Mouse (Mus musculus): ENCODE measurements around the gene Olfr323.

The Olfr323 gene

DNA sequence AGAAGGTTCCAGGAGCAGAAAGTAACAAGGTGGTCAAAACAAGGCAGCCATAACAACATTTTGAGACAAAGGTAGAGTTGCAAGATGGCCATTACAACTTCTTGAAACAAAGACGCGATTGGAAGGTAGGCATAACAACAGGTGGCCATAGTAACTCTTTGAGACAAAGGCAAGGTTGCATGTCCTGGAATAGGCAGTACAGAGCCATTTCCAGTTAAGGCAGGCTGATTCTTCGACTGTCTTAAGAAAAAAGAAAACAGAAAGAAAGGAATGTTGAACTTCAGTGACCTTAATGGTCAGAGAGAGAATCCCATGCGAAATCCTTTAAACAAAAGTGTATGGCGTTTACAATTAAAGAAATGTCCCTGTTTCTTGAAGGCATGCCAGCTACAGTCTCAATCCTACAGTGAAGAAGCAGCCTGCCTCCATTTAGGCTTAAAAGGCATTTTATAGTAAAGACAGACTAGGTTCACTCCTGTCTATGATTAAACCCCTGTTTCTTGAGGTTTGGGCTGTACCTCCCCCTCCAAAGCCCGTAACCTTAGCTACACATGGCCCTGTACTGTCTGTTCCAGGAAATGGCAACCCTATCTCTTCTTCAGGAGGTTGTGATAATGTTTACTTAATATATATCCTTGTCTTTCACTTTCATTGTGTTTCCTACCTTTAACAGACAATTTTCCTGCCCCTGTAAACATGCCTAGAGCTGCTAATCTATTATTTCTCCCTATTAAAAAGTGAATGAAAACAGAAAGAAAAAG is 27.3 kb downstream of the Olfr323 start:
- CTCF ChIA-PET, result no interaction called here

DNA sequence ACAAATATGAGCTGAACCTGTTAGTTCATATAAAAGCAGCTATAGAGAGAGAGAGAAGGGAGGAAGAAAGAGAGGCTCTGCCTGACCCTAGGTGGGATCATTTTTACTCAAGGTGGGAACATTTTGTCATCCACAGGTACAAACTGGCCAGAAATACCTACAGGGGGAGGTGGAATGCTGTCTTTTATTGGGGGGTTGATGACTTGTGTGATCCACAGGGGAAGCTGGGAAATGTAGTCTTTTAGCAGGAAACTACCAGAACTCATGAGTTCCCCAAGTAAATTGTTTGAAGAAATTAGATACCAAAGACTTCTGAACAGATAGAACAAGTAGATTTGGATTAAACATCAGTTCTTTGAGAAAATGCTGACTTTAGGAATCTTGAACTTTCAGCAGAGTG is 28.2 kb downstream of the Olfr323 start:
- CTCF ChIA-PET, result no interaction called here

DNA sequence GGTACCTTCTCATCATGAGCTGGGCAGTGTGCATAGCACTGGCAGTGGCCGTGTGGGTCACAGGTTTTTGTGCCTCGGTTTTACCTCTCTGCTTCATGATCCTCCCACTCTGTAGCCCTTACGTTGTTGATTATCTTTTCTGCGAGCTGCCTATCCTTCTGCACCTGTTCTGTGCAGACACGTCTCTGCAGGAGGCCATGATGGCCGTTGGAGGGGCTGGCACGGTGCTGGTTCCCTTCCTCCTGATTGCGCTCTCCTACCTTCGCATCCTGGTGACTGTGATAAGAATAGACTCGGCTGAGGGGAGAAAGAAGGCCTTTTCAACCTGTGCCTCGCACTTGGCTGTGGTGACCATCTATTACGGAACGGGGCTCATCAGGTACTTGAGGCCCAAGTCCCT is 32.5 kb downstream of the Olfr323 start:
- CTCF ChIA-PET, result no interaction called here

DNA sequence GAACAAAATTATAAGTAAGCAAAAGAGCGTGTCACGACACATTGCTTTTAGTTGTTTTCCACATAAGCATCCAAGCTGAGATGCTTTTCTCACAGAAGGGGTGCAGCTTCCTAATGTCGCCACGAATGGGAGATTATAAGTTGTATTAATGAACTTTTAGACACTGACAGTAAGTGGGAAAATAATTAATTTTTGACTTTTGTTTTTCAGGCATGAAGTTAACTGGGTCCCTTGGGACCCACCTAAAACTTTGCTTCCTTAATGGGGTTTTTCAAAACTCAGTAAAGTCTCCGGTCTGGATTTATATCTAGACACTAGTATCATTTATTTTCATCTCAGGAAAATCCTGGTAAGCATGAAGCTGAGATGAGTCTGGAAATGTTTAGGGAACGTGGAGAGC is 35.5 kb downstream of the Olfr323 start, which contains the start of gene Olfr324:
Olfr324 (plus strand) TSS at position 301 of the 400 bp plus-strand sequence.
- CTCF ChIA-PET, result interaction anchor here (0.6 kb wide), 1 partner anchor 116 kb away, joined by 3 read pairs; no protein-coding TSS in a partner anchor

DNA sequence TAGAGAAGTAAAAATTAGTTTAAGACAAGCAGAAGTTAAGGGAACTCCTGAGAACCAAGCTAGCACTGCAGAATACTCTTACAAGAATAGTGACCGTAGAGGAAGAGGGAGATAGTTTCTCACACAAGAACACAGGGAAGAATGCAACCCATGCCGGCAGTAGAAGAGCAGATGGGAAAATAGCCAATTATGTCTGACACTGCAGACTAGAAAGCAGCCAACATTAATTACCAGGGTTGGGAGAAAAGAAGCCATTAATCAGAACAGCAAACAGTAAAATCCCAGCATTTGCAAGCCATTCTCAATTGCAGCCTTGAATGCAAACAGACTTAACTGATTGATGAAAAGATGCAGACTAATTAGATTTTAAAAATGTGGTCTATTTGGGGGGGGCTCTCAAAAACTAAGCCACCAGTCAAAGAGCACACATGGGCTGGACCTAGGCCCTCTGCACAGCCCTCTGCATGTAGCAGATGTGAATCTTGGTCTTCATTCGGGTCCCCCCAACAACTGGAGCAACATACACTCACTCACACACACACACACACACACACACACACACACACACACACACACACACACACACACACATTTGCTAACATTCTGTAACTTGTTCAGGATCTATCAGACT is 41.6 kb downstream of the Olfr323 start:
- CTCF ChIA-PET, result no interaction called here

DNA sequence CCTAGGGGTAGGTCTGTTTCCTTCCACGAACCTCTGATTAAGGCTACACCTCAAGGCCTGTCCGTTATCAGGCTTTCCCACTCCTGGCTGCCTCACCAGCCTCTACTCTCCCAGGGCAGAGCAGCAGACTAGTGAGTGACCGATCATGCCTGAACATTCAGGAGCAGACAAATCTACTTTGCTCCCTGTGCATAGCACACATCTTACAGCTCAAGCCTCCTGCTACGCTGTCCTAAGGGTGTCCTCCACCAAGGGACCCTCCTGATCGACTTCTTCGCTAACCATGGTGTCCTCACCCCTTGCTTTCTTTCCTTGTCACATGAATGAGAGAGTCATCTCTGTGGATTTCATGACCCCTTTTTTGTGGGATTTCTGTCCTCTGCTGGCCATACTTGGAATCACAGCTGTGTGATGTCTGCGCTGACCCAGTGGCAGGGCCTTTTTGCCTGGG is 42.4 kb downstream of the Olfr323 start:
- CTCF ChIA-PET, result no interaction called here

DNA sequence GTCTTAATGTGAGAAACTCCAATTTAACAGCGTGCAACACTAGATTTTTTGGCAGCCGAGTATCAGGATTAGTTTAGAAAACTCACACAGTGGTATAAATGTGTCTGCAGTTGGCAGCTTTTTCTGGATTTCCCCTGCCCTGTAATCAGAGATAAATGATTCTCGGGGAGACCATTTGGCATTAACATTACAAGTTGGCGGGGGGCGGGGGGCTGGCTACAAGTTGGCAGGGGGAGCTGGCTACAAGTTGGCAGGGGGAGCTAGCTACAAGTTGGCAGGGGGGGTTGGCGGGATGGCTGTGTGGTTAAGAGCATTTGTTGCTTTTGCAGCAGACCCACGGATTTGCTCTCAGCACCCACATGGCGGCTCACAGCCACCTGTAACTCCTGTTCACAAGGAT is 51.7 kb downstream of the Olfr323 start:
- CTCF ChIA-PET, result no interaction called here

DNA sequence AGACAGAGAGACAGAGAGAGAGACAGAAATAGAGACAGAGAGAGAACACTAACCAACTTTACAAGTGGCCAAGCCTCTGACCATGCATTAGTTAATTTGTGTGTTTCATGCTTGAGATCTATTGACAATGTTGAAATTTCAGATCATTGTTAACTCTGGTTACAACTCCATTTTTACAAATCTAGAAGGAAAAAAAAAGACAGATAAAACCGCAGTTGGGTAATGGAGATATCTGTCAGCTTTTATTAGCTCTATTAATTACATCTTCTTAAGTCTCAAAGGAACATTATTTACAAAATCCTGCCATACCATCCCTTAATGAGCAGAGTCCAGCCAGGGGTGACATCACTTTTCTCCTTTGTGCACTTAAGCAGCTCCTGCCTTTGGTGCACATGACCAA is 52.9 kb downstream of the Olfr323 start, which contains the start of gene Olfr325:
Olfr325 (plus strand) TSS at position 301 of the 400 bp plus-strand sequence.
- CTCF ChIA-PET, result no interaction called here

Data from spleen, embryonic (tissue).